Mouse (Mus musculus) layer of hippocampus, postnatal 10 days (tissue): ENCODE measurements at regions not wholly inside any gene's neighbourhood (a gene's known extent, or its start where the extent isn't known, plus 50 kb on each side); places are given as distances from the start of the nearest gene placed in this dataset.
"Not testable (repeated sequence)": the region's sequence is repeated elsewhere in the genome, so short reads cannot be mapped to it uniquely, and the experiment has no call there.

Source experiments
- DNase-seq, 2 experiments: peaks; one replicate each; pipeline ENCODE4 v3.0.0; 2021; ENCODE audit warnings: low spot score in 2 of 2

GRCm38 (mm10) chr14:71666656-71667055 is 825.0 kb downstream of the Gm9195 start:
- no peak for DNase-seq

- DNase-seq: no peak
Measured at GRCm38 (mm10) chr14:71660166-71660565, 831.5 kb downstream of the Gm9195 start.

GRCm38 (mm10) chr14:71654785-71655627 is 836.6 kb downstream of the Gm9195 start:
- DNase-seq: no peak

- DNase-seq: no peak
Measured at GRCm38 (mm10) chr14:71642536-71642935, 849.1 kb downstream of the Gm9195 start.

GRCm38 (mm10) chr14:71639083-71639482 is 852.6 kb downstream of the Gm9195 start:
- DNase-seq: no peak

- no peak for DNase-seq
Measured at GRCm38 (mm10) chr14:71635091-71635490, 856.5 kb downstream of the Gm9195 start.

GRCm38 (mm10) chr14:71609698-71610301 is 881.8 kb downstream of the Gm9195 start:
- no peak for DNase-seq

- no peak for DNase-seq
Measured at GRCm38 (mm10) chr14:71603710-71604109, 887.9 kb downstream of the Gm9195 start.

GRCm38 (mm10) chr14:71597859-71598258 is 893.8 kb downstream of the Gm9195 start:
- no peak for DNase-seq

- DNase-seq: no peak
Measured at GRCm38 (mm10) chr14:71588694-71589240, 902.9 kb downstream of the Gm9195 start.

GRCm38 (mm10) chr14:71588006-71588405 is 903.6 kb downstream of the Gm9195 start:
- no peak for DNase-seq

GRCm38 (mm10) chr14:71564816-71565215 is 926.8 kb downstream of the Gm9195 start:
- no peak for DNase-seq

GRCm38 (mm10) chr14:71561906-71562305 is 929.7 kb downstream of the Gm9195 start:
- DNase-seq: no peak

- DNase-seq: not testable (repeated sequence)
Measured at GRCm38 (mm10) chr14:71554324-71554723, 937.3 kb downstream of the Gm9195 start.

- DNase-seq: no peak
Measured at GRCm38 (mm10) chr14:71543580-71543979, 943.9 kb upstream of the Fam160b2 start.

GRCm38 (mm10) chr14:71532074-71532659 is 932.5 kb upstream of the Fam160b2 start:
- DNase-seq: no peak

- no peak for DNase-seq
Measured at GRCm38 (mm10) chr14:71531298-71531697, 931.7 kb upstream of the Fam160b2 start.

GRCm38 (mm10) chr14:71530421-71530820 is 930.8 kb upstream of the Fam160b2 start:
- no peak for DNase-seq

- DNase-seq: no peak
Measured at GRCm38 (mm10) chr14:71518541-71518940, 918.9 kb upstream of the Fam160b2 start.

- DNase-seq: no peak
Measured at GRCm38 (mm10) chr14:71500851-71501250, 901.2 kb upstream of the Fam160b2 start.

GRCm38 (mm10) chr14:71491201-71491600 is 891.6 kb upstream of the Fam160b2 start:
- peak in 1 of 2 experiments; percentile 10 for DNase-seq
